Mouse (Mus musculus) erythroid progenitor cell, adult 5-6 weeks (primary cell): ENCODE measurements around the gene Sorcs3. TPM values are rescaled to one million over a fixed set of nuclear protein-coding genes. Genes with fewer than 3 reads are reported as not detected.

Source experiments
- ATAC-seq: replicated peaks from 2 replicates; pipeline ENCODE4 v1.8.0; 2016; ENCODE audit warnings: moderate number of reproducible peaks, mild to moderate bottlenecking, moderate TSS enrichment, inconsistent platforms; ENCODE audit not compliant: poor library complexity, low FRiP score, severe bottlenecking
- total RNA-seq, 2 experiments: library from RNA; stranded (forward) in 1 of 2; stranded (reverse) in 1 of 2; fragments of 150-400 nt in 1 of 2; fragments of 186-747, 209-891 nt in 1 of 2; gene quantifications; 2 replicates each; pipeline versions ENCODE4 v1.2.3 to v1.2.4; 2015 to 2017; ENCODE audit warnings: low replicate concordance in 2 of 2

Sorcs3 gene
- total RNA-seq, 2 experiments from 2014 or later = 0.30 TPM; not detected in 1

- no peak for ATAC-seq
These were observed 575.0 kb downstream of the Sorcs3 start for GRCm38 (mm10) chr19:48780813-48781212.

- ATAC-seq = no peak
These were observed 576.3 kb downstream of the Sorcs3 start for GRCm38 (mm10) chr19:48782024-48782721.

- no peak for ATAC-seq
These were observed 581.4 kb downstream of the Sorcs3 start for GRCm38 (mm10) chr19:48787269-48787668.

- no peak for ATAC-seq
These were observed 598.7 kb downstream of the Sorcs3 start for GRCm38 (mm10) chr19:48804546-48804945.

GRCm38 (mm10) chr19:48811541-48811940, 605.7 kb downstream of the Sorcs3 start:
- ATAC-seq = no peak

- no peak for ATAC-seq
These were observed 608.0 kb downstream of the Sorcs3 start for GRCm38 (mm10) chr19:48813823-48814222.

GRCm38 (mm10) chr19:48815064-48815463, 609.2 kb downstream of the Sorcs3 start:
- no peak for ATAC-seq

- ATAC-seq = no peak
These were observed 614.9 kb downstream of the Sorcs3 start for GRCm38 (mm10) chr19:48820493-48821282.

GRCm38 (mm10) chr19:48821283-48821715, 615.5 kb downstream of the Sorcs3 start:
- ATAC-seq = no peak

- no peak for ATAC-seq
These were observed 628.5 kb downstream of the Sorcs3 start for GRCm38 (mm10) chr19:48834342-48834741.

- ATAC-seq = no peak
These were observed 633.6 kb downstream of the Sorcs3 start for GRCm38 (mm10) chr19:48839418-48839817.

- ATAC-seq = no peak
These were observed 641.9 kb downstream of the Sorcs3 start for GRCm38 (mm10) chr19:48847700-48848099.

GRCm38 (mm10) chr19:48850466-48850865, 644.6 kb downstream of the Sorcs3 start:
- ATAC-seq = no peak
